Mouse (Mus musculus) cerebellum, adult 18-20 months (tissue): ENCODE measurements at regions not wholly inside any gene's neighbourhood (a gene's known extent, or its start where the extent isn't known, plus 50 kb on each side); places are given as distances from the start of the nearest gene placed in this dataset.
A peak's percentile ranks its signal among the peaks of the same experiment; 100 is the strongest.

Experiments used
- DNase-seq, 2 experiments: peaks; one replicate each; pipeline ENCODE4 v3.0.0; 2021

DNA sequence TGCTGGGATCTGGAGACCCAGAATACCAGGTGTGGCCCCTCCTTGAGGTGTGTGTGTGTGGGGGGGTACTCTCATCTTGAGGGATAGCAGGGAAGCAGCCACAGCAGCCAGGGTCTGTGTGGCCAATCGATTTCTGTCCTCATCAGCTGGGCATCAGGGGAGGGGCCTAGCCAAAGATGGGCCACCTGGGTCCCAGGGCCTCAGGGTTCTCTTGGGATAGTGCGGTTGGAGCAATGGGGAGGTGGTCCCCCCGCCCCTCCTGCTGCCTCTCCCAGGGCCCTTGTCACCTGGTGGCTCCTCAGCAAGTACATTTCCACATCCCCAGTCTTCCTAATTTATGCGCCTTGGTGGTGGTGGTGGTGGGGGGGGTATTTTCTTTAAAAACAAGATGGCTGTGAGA lies 55.4 kb downstream of the Uncx start:
- DNase-seq = no peak

DNA sequence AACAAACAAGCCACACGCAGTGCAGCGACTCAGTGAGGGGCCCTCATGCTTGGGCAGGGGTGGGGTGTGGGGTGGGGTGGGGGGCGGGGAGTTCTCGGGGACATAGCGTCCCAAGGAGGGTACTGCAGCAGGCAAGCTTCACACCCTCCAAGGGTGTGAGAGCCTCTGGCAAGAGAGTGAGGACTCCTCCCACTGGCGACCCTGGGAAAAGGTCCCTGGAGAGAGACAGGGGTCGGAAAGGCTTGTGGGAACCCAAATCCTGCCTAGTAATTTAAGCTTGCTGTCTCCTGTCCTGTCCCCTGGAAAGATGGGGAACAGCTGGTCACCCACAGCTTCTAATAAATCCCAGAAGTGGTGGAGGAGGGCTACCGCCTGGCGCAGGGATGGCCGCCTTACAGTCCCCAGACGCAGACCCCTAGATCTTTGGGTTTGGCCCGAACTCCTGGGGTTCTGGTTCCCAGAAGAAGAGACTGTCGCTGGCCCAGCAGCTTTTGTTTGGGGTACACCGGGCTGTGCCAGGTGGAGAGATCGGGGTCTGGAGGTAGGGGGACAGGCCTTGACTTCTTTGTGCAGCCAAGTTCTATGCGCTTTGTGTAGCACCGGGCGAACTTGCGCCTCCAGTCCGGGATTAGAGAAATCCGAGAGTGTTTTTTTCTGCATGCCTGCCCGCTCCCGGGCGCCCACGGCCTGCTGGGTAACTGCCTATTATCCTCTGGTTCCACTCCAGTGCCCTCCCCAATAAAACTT lies 56.1 kb downstream of the Uncx start:
- no peak for DNase-seq

DNA sequence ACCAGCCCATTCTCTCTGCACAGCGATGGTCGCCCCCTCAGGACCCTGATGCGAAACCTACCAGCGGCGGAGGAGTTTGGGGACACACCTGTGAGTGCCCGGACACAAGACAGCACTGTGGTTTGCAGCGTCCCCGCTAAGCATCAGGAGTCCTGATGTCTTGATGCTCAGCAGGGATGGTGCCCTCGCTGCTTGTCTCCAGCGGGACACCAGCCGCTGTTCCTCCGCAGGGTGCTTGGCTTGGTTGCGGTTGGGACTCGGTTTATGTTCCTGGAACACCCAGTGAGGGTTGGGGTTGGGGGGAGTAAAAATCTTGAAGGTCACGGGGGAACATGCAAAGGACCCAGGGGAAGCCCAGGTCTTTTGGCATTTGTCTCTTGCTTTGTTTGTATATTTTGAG lies 56.9 kb downstream of the Uncx start:
- DNase-seq = no peak

DNA sequence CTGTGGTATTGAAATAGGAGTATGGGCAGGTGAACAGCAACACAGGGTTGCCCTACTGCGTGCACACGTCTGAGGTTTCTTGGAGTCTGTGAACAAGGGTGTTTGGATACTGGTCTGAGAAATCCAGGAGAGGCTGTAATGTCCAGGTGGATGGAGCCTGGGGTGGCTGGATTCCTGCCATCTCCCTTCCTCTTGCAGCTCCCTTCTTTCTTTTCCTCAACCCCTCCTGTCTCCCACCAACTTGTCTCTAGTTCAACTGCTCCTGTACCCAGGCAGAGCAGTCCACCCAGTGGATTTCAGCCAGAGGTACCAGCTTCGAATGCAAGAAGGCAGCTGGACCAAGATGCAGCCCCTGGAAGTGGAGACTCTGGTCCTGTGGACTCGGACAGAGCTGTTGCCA lies 59.6 kb downstream of the Uncx start:
- DNase-seq = peak; percentile 44 to 48

DNA sequence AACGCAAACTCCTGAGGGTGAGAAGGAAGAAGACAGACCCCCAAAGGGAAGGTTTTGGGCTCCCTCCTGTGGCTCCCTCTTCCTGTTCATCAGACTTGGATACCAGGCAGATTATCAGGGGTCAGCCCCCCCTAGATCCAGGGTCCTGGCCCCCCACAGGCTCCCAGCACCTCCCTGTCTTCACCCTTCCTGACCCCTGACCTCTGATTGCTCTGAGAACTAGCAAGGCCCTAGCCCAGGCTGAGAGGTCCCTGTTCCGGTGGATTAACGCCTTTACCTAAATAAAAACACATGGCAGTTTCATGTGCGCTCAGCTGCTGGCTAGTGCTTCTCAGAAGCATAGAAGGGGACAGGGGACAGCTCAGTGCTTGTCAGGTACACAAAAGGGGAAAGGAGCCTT lies 60.2 kb downstream of the Uncx start:
- DNase-seq = no peak

DNA sequence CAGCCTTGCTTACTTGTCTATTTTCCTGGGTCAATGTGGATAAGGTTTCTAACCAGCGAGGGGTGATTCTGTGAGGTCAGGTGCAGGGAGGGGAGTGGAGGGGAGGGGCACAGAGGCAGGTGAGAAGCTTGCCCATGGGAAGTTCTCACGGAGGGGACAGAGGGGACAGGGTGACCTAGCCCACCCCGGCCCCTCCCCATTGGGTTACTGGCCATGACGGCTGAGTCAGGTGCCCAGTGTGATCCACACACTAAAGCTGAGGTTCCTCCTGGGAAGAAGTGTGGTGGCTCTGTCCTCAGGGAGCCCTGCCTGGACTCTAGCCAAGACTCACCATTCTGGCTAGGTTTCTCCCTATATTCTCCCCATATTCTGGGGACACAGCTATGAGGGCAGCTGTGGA lies 61.0 kb downstream of the Uncx start:
- DNase-seq = no peak

DNA sequence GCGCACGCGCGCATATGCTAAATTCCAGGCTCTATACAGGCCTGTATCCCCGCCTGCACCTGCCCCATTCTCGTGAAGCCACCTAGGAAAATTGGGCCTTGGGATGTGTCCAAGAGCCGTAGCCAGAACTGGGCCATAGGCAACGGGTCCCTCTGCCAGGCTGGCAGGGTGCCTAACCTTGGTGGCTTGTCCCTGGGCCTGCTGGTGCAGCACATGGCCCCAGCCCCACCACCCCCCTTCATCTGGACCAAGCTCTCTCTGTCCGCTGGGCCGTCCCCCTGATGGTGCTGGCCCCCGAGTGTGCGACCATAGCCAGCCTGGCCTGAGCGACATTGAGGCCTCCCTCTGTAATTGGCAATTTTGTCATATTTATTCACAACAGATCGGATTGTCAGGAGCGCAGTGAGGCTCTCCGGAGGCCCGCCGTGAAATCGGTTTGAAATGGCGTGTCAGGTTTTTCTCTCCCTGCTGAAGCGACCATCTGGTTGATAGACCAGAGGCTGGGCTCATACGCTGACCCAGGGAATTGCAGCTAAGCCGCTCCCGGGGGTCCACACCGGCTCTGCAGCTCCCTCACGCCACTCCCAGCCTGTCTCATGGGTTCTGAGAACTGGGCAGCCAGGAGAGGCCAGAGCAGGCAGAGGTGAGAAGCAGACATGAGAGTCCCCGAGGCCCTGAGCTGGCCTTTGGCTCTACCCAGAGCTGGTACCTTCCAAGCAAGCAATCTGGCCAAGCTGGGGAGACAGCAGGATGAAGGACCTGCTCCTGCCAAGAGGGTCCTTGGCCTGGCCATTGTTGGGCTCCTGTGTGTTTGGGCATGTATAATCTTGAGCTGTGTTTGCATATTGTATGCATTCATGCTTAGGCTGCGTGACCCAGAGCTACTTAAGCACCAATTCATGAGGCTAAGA lies 67.6 kb downstream of the Uncx start:
- DNase-seq = peak; percentile 96 to 97

DNA sequence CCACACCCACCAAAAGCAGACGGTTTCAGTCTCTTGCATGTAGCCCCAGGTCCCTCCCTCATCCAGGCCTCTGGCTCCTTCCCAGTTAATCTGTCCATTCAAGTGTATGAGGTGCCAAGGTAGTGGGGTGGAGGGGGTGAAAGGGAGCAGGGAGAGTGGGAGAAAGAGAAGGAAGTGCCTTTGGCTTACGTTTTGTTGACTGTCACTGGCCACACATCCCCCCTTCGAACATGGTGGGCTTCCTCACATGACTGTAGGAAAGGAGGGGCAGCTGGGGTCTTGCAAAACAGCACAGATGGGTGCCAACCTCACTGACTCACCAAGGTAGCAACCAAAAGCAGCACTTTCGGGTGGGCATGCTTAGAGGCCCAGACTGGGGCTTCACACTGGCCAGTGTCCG lies 68.9 kb downstream of the Uncx start:
- DNase-seq = no peak

DNA sequence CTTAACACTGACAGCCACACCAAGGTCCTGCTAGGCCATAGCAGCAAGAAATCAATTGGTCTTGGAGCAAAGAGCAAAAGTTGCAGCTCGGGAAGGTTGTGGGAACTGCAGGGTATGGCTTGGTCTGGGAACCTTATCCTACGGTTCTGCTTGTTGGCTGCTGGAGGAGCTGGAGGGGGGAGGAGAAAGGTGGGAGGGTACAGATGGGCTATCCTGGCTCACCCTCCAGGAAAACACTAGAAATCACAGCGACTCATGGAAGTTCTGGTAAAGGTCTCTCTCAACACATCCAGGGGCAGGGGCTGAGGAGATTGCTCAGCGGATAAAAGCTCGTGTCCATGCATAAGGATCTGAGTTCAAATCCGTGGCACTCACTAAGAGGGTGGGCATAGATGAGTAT lies 69.4 kb downstream of the Uncx start:
- DNase-seq = no peak

DNA sequence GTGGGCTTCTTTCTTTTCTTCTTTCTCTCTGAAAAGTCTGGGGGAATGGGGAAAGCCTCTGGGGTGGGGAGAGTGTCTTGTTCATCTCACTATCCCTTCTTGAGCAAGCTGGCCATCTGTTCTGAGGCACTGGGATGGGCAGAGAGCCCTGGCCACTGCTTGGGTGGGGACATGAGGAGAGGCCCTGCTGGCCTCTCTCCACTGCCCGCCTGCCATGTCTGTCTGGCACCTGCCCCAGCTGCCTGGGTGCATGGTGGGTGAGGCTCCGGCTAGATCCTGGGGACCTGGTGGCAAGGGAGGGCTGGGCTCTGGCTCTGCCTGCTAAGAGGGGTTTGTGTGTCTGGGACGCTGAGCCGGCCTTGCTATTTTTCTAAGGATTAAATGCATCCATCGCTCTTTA lies 70.3 kb downstream of the Uncx start:
- DNase-seq = peak; percentile 78 to 86

DNA sequence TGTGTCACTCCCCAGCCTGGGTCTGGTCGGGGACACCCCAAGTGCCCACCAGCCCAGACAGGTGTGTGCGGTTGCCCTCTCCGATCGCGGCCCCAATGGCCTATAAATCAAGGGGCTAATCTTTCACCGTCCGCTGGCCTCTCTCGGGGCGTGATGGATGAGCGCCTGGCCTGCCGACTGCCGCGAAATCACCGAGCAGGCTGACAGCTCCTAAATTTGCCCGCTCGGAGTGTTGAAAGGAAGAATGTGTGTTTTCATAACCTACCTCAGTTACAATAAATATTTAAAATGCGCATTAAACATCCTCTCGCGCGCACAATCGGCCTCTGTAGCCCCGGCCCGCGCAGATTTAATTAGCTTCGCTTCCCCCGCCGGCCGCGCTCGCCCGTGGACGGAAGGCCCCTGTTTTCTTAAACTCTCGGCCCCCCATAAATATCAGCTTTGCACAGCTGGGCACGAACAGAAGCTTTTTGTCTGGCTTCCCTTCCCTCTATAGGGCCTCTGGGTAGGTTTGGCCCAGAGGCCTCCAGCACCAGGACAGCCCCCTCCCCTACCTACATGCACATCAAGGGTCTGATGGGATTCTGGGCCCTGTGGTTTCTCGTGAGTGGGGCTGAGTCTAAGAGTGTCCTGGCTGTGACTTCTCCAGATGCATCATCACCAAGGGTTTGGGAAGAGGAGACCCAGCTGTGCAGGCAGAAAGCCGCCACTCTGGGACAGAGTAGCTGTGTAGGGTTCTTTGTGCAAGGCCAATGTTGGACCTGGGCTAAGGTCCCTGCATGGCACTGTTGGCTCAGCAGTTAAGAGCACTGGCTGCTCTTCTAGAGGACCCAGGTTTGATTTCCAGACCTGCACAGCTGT lies 76.2 kb downstream of the Uncx start:
- DNase-seq = no peak

DNA sequence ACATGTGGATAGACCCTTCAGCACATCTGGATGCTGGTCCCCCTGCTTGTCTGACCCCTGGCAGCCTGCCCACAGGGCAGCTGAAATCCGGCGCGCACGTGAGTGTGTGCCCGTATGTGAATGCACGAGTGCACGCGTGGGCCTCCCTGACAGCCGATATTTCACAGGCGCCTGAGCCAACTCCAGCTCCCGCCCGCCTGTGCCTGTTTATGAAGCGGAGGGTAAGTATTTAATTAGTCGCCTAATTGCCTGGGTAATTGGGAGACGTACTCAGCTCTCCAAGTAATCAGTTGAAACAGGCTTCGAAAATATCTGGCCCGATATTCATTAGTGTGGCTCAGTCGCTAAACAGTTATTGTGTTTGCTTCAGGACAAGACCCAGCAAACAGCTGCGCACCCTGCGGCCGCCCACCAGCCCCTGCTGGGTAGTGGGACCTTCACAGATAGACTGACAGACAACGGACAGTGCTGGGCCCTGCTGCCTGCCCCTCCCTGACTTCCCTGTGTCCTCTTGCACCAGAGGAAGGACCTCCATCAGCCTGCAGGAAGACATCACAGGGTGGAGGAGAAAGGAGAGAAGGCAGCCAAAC lies 82.7 kb downstream of the Uncx start:
- no peak for DNase-seq

DNA sequence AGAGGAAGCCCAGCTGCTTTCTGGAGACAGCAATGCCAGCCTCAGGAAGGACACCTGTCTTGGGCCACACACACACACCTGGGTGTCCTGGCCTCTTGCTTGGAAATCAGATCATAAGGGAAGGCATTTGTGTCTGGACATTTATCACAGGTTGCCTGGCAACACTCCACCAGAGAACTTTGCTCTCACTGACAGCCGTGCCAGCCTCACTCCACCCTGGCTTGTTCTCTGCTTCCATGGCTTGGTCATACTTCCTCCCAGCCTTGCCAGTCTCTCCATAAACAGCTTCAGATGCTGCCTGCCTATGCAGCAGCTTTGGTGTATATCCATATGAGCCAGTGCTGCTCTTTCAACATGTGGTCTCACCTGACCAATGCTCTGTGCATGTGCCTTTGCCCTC lies 84.3 kb downstream of the Uncx start:
- no peak for DNase-seq

DNA sequence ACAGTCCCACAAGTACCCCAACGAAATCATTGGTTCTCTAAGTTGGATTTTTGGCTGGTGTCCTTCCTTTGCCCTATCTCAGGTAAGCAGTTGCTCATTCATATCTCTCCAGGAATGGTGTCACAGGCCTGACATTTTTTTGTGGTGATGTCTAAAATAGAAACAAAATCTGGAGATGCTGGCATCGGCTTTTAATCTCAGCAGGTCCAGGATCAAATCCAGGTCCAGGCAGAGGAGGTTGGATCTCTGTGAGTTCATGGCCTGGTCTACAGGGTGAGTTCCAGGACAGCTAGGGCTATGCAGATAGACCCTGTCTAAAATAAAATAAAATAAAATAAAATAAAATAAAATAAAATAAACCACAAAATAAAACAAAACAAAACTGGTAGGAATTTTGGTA lies 93.7 kb downstream of the Uncx start:
- DNase-seq = peak; percentile 67 to 75

DNA sequence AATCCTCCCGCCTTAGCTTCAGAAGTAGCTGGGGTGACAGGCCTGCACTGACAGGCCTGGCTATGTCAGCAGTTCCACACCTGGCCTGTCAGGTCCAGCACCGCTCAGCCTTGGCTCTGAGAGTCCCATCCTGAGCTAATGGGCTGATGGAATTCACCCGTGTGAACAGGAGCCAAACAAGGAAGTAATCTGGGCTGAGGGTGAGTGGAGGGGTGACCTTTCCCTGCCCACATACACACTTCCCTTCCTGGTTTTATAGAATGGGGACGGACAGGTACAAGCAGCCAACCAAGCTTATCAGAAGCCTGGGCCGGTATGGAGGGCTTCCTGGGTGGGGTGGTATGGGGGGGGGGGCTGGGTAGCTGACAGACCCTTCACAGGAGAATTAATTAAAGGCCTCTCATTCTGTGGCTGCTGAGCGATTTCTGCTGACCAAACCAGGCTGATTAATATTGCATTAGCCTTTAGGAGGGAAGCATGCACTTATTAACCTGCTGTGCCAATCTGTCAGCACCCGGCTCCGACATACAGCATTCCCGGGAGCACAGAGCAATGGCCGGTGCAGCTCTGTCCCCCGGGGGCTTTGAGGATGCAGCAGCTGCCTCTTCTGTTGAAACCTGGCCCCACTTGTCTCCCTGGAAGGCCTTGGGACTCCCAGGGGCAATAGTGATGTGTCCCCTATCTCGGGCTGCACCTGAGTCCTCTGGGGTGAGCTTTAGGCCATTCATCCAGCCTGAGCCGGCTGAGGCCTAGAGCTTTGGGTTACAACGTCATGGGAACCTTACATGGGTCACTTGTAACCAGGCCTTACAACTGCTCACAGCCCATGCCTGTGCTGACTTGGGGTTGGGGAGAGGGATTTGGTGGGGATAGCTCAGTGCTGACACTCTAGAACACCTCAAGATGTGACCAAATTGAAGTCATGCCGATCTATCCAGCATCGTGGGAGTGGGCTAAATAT lies 95.2 kb downstream of the Micall2 start:
- DNase-seq = peak in 1 of 2 experiments; percentile 19

DNA sequence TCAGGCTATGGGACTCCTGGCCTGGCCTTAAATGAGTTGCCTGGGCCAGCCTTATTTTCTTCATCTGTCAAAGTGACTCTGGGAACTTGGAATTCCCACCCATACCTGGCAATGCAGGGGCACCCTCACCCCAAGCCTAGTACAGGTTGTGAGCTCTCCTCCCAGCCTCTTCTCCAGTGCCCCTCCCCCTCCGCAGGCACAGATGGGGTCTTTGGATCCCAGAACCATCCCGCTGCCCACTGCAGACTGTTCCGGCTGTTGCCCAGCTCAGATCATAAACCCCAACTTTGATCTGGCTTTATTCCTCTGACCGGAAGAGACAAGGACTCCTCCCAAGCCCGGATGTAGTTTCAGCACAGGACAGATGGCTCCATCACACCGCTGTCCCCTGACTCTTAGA lies 91.3 kb downstream of the Micall2 start:
- DNase-seq = no peak

DNA sequence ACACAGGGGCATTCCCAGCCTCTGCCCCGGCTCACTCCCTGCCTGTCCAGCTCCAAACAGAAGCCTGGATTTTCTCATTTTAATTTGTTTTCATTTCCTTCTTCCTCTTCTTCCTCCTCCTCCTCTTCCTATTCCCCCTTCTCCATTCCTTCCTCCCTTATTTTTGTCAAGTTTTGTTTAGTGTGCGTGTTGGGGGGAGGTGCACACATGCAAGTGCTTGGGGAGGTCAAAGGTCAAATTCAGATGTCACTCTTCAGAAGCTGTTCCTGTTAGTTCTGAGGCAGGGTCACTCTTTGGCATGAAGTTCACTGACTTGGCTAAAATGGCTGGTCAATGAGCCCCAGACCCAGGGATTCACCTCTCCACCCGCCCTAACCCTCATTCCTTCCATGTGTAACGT lies 85.1 kb downstream of the Micall2 start:
- no peak for DNase-seq
